Mouse (Mus musculus): ENCODE measurements at regions not wholly inside any gene's neighbourhood (a gene's known extent, or its start where the extent isn't known, plus 50 kb on each side); places are given as distances from the start of the nearest gene placed in this dataset.

GRCm38 (mm10) chr5:149815879-149816278 is 137.8 kb downstream of the B3glct start:
- 39% methylated on average over 3 of the region's 3 CpGs for WGBS
- H3K4me3 ChIP-seq = no peak overlapping the region
- 0 out of 2 replicates have a peak, but pooled peaks cover 4% of the 10 kb centered on the region for H3K4me1 ChIP-seq
- no peaks in the 10 kb centered on the region for H3K9me3 ChIP-seq (replicated peaks)
- H3K27me3 ChIP-seq (ENCODE audit: low read depth, poor library complexity, severe bottlenecking) = no peaks in the 10 kb centered on the region
- no peaks in the 10 kb centered on the region for H3K36me3 ChIP-seq
- no peak overlapping the region for H3K27ac ChIP-seq (replicated peaks)
- peak; percentile 61 for DNase-seq (ENCODE audit: low spot score)

- no peaks in the 10 kb centered on the region for H3K27me3 ChIP-seq (ENCODE audit: low read depth, poor library complexity, severe bottlenecking)
- H3K36me3 ChIP-seq = no peaks in the 10 kb centered on the region
- DNase-seq (ENCODE audit: low spot score) = no peak
- no peak overlapping the region for H3K27ac ChIP-seq (replicated peaks)
- peaks cover 4% of the 10 kb centered on the region for H3K4me1 ChIP-seq
- no peak overlapping the region for H3K4me3 ChIP-seq
- H3K9me3 ChIP-seq (replicated peaks) = no peaks in the 10 kb centered on the region
- WGBS = 62% methylated on average over 6 of the region's 6 CpGs
These were observed 140.8 kb downstream of the B3glct start for GRCm38 (mm10) chr5:149818812-149819211.

GRCm38 (mm10) chr5:149823821-149824220 is 145.8 kb downstream of the B3glct start:
- H3K27ac ChIP-seq (replicated peaks) = no peak overlapping the region
- 78% methylated on average over 9 of the region's 9 CpGs for WGBS
- peaks cover 23% of the 10 kb centered on the region for H3K4me1 ChIP-seq
- no peaks in the 10 kb centered on the region for H3K27me3 ChIP-seq (ENCODE audit: low read depth, poor library complexity, severe bottlenecking)
- DNase-seq (ENCODE audit: low spot score) = no peak
- H3K4me3 ChIP-seq = no peak overlapping the region
- H3K9me3 ChIP-seq (replicated peaks) = no peaks in the 10 kb centered on the region
- H3K36me3 ChIP-seq = no peaks in the 10 kb centered on the region

- Histone ChIP-seq H3K27me3 (ENCODE audit: low read depth, poor library complexity, severe bottlenecking) (no peaks in the 10 kb centered on the region), H3K4me3 (no peak overlapping the region), H3K4me1 (peaks cover 35% of the 10 kb centered on the region), H3K9me3 (replicated peaks) (no peaks in the 10 kb centered on the region), H3K27ac (replicated peaks) (no peak overlapping the region), H3K36me3 (no peaks in the 10 kb centered on the region)
- WGBS = 56% methylated on average over 3 of the region's 3 CpGs
- DNase-seq (ENCODE audit: low spot score) = no peak
These were observed 149.6 kb downstream of the B3glct start for GRCm38 (mm10) chr5:149827599-149827998.

- peak overlapping the region; percentile 57 for H3K4me3 ChIP-seq
- 5% methylated on average over 28 of the region's 28 CpGs for WGBS
- H3K36me3 ChIP-seq = no peaks in the 10 kb centered on the region
- H3K4me1 ChIP-seq = peaks cover 15% of the 10 kb centered on the region
- no peaks in the 10 kb centered on the region for H3K27me3 ChIP-seq (ENCODE audit: low read depth, poor library complexity, severe bottlenecking)
- H3K27ac ChIP-seq (replicated peaks) = peak overlapping the region; percentile 83
- H3K9me3 ChIP-seq (replicated peaks) = no peaks in the 10 kb centered on the region
- DNase-seq (ENCODE audit: low spot score) = peak; percentile 81
These were observed 153.3 kb downstream of the B3glct start for GRCm38 (mm10) chr5:149831122-149831861.

- H3K4me1 ChIP-seq = no peaks in the 10 kb centered on the region
- DNase-seq (ENCODE audit: low spot score) = no peak
- no peak overlapping the region for H3K4me3 ChIP-seq
- no peaks in the 10 kb centered on the region for H3K27me3 ChIP-seq (ENCODE audit: low read depth, poor library complexity, severe bottlenecking)
- H3K36me3 ChIP-seq = no peaks in the 10 kb centered on the region
- no peaks in the 10 kb centered on the region for H3K9me3 ChIP-seq (replicated peaks)
- H3K27ac ChIP-seq (replicated peaks) = no peak overlapping the region
- 81% methylated on average over 2 of the region's 2 CpGs for WGBS
These were observed 159.3 kb downstream of the B3glct start for GRCm38 (mm10) chr5:149837379-149837778.

GRCm38 (mm10) chr5:149842491-149842890 is 164.5 kb downstream of the B3glct start:
- Histone ChIP-seq H3K36me3 (no peaks in the 10 kb centered on the region), H3K27me3 (ENCODE audit: low read depth, poor library complexity, severe bottlenecking) (peaks cover 26% of the 10 kb centered on the region), H3K9me3 (replicated peaks) (no peaks in the 10 kb centered on the region), H3K4me1 (peaks cover 10% of the 10 kb centered on the region), H3K4me3 (no peak overlapping the region), H3K27ac (replicated peaks) (no peak overlapping the region)
- WGBS = 75% methylated on average over 6 of the region's 6 CpGs
- no peak for DNase-seq (ENCODE audit: low spot score)

- H3K27ac ChIP-seq (replicated peaks) = no peak overlapping the region
- peaks cover 26% of the 10 kb centered on the region for H3K27me3 ChIP-seq (ENCODE audit: low read depth, poor library complexity, severe bottlenecking)
- no peak overlapping the region for H3K4me3 ChIP-seq
- no peaks in the 10 kb centered on the region for H3K36me3 ChIP-seq
- H3K9me3 ChIP-seq (replicated peaks) = no peaks in the 10 kb centered on the region
- WGBS = 41% methylated on average over 7 of the region's 7 CpGs
- no peak for DNase-seq (ENCODE audit: low spot score)
- peaks cover 10% of the 10 kb centered on the region for H3K4me1 ChIP-seq
These were observed 165.3 kb downstream of the B3glct start for GRCm38 (mm10) chr5:149843310-149843709.

GRCm38 (mm10) chr5:149845256-149845655 is 167.2 kb downstream of the B3glct start:
- H3K4me3 ChIP-seq = no peak overlapping the region
- DNase-seq (ENCODE audit: low spot score) = no peak
- H3K27me3 ChIP-seq (ENCODE audit: low read depth, poor library complexity, severe bottlenecking) = peaks cover 26% of the 10 kb centered on the region
- H3K4me1 ChIP-seq = peaks cover 10% of the 10 kb centered on the region
- H3K27ac ChIP-seq (replicated peaks) = no peak overlapping the region
- H3K9me3 ChIP-seq (replicated peaks) = no peaks in the 10 kb centered on the region
- WGBS = 79% methylated on average over 8 of the region's 8 CpGs
- no peaks in the 10 kb centered on the region for H3K36me3 ChIP-seq

GRCm38 (mm10) chr5:149848465-149848864 is 170.0 kb upstream of the Rxfp2 start:
- no peak overlapping the region for H3K4me3 ChIP-seq
- H3K9me3 ChIP-seq (replicated peaks) = no peaks in the 10 kb centered on the region
- H3K27ac ChIP-seq (replicated peaks) = no peak overlapping the region
- no peak for DNase-seq (ENCODE audit: low spot score)
- peaks cover 13% of the 10 kb centered on the region for H3K4me1 ChIP-seq
- 85% methylated on average over 3 of the region's 3 CpGs for WGBS
- no peaks in the 10 kb centered on the region for H3K36me3 ChIP-seq
- peaks cover 30% of the 10 kb centered on the region for H3K27me3 ChIP-seq (ENCODE audit: low read depth, poor library complexity, severe bottlenecking)

GRCm38 (mm10) chr5:149851011-149851410 is 167.5 kb upstream of the Rxfp2 start:
- DNase-seq (ENCODE audit: low spot score) = peak; percentile 75
- WGBS = 13% methylated on average over 9 of the region's 9 CpGs
- Histone ChIP-seq H3K27ac (replicated peaks) (no peak overlapping the region), H3K27me3 (ENCODE audit: low read depth, poor library complexity, severe bottlenecking) (peaks cover 11% of the 10 kb centered on the region), H3K36me3 (no peaks in the 10 kb centered on the region), H3K9me3 (replicated peaks) (no peaks in the 10 kb centered on the region), H3K4me1 (0 out of 2 replicates have a peak, but pooled peaks cover 3% of the 10 kb centered on the region), H3K4me3 (no peak overlapping the region)

- Histone ChIP-seq H3K9me3 (replicated peaks) (no peaks in the 10 kb centered on the region), H3K4me1 (0 out of 2 replicates have a peak, but pooled peaks cover 3% of the 10 kb centered on the region), H3K4me3 (no peak overlapping the region), H3K36me3 (no peaks in the 10 kb centered on the region), H3K27ac (replicated peaks) (no peak overlapping the region), H3K27me3 (ENCODE audit: low read depth, poor library complexity, severe bottlenecking) (peaks cover 11% of the 10 kb centered on the region)
- DNase-seq (ENCODE audit: low spot score) = no peak
- WGBS = 55% methylated on average over 16 of the region's 16 CpGs
These were observed 166.0 kb upstream of the Rxfp2 start for GRCm38 (mm10) chr5:149852516-149852915.

GRCm38 (mm10) chr5:149856101-149856500 is 162.4 kb upstream of the Rxfp2 start:
- Histone ChIP-seq H3K27me3 (ENCODE audit: low read depth, poor library complexity, severe bottlenecking) (peaks cover 11% of the 10 kb centered on the region), H3K4me3 (no peak overlapping the region), H3K9me3 (replicated peaks) (no peaks in the 10 kb centered on the region), H3K4me1 (peaks cover 3% of the 10 kb centered on the region; the same call in 1 of the 2 replicates), H3K27ac (replicated peaks) (no peak overlapping the region), H3K36me3 (no peaks in the 10 kb centered on the region)
- WGBS = 79% methylated on average over 1 of the region's 1 CpGs
- DNase-seq (ENCODE audit: low spot score) = no peak

Data from midbrain, embryonic 10.5 days (tissue).